Mouse (Mus musculus) MN1 (cell line): ENCODE measurements around the gene Gramd4.
"Not testable (repeated sequence)": the region's sequence is repeated elsewhere in the genome, so short reads cannot be mapped to it uniquely, and the experiment has no call there.

Experiments used
- DNase-seq: peaks from one replicate; pipeline ENCODE4 v3.0.0-alpha.2; 2016; ENCODE audit warnings: low spot score

The Gramd4 gene

DNA sequence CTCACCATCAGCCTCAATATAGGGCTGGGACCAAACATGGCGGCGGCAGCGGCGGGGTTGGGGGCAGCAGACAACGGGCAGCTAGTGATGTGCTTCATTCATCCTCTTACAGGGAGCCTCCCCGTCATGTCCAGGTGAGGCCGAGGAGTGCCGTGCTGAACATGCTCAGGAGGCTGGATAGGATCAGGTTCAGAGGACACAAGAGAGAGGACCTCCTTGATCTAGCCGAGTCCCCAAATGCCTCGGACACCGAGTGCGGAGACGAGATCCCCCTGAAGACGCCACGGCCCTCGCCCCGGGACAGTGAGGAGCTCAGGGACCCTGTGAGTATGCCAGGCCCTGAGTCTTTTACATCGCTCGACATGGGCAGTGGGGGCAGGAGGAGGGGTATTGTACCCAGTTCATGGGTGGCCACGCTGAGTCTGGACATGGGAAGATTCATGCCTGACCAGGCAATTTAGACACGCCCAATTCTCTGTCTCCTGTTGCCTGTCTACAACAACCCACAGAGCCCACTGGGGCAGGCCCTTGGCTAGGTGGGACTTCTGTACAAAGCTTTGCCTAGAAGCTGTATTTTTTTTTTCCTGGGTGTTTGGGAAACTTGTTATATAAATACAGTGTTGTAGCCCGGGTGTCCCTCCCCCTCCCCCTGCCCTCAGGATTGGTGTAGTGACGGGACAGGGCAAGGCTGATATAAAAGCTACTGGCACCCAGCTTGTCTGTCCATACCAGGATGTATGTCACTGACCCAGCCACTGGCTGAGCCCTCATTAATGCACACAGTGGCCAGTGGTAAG is 33.9 kb downstream of the Gramd4 start:
- DNase-seq: no peak

DNA sequence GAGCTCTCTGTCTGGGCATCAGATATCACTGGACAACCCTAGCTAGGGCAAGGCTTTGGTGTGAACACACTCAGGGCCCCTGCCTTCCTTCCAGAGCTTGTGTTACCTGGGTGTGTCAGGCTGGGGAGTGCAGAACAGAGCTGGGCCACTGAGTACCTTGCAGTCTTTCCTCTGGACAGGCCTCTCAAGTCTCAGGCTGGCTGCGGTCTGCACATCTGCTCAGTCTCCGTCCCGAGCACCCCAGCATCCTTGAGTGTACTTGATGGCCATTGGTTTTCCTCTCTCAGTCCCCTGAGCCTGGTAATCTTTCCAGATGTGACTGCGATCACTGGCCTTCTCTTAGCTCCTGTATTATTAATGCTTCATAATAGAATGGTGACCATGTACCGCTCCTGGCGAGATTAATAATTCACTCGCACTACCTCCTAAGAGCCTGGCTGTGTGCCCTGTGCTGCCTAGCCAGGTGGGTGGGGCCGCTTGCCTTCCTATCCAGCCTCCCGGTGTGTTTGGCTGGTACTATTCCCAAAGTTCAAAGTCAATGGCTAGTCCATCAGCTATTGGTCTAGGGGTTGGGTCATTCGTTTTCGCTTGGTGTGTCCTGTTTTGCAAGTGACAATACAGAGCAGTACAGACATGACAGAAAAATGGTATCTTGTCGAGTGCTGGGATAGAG is 34.6 kb downstream of the Gramd4 start:
- DNase-seq: no peak

DNA sequence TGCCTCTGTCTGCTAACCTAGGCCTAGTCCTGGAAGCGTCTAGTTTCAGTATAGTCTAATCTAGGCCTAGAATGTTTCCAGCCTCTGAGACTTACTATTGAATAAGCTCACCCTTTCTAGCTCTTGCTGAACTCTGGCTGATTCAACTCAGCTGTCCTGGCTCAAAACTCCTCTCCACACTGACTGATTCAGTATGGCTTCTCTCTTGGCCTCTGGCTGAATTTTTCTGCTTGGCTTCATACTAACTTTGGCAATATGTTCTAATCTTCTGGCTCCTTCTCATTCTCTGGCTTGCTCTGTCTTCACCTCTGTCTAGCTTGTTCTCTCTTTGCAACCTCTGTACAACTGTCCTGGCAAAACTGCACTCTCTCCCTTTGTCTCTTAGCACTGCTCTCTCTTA is 35.7 kb downstream of the Gramd4 start:
- DNase-seq: no peak

DNA sequence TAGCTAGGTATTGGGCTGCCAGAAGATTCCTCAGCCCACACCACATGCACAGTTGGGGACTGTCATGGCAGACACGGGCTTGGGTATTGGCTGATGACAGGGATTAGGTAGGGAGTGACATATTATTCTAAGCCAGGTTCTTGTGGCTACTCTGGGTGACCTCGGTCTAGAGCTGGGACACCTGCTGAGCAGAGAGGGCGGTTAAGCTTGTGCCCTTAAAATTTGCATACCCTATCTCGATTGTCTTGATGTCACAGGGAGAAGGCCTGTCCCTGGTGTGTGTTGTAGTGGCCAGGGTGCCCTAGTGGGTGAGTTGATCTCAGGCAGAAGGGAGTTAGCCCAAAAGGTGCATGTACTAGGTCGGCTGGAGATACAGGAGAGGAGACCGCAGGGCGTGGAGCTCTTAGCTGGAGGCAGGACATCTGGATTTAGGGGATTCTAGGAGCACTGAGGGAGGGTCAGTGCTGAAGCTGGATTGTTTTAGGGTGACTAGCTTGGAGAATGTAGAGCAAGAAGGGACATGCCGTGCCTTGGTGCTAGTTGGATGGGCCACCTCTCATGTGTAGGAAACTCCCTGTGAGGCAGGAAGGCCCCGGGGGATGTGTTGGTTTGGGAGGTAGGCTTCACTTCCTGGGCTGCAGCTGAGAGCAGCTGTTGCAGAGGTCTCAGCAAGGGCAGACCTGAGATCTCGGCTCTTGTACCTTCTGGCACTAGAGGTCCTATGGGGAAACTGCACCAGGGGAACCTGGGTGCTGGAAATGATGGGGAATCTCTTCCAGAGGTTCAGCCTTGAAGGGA is 37.0 kb downstream of the Gramd4 start:
- no peak for DNase-seq

DNA sequence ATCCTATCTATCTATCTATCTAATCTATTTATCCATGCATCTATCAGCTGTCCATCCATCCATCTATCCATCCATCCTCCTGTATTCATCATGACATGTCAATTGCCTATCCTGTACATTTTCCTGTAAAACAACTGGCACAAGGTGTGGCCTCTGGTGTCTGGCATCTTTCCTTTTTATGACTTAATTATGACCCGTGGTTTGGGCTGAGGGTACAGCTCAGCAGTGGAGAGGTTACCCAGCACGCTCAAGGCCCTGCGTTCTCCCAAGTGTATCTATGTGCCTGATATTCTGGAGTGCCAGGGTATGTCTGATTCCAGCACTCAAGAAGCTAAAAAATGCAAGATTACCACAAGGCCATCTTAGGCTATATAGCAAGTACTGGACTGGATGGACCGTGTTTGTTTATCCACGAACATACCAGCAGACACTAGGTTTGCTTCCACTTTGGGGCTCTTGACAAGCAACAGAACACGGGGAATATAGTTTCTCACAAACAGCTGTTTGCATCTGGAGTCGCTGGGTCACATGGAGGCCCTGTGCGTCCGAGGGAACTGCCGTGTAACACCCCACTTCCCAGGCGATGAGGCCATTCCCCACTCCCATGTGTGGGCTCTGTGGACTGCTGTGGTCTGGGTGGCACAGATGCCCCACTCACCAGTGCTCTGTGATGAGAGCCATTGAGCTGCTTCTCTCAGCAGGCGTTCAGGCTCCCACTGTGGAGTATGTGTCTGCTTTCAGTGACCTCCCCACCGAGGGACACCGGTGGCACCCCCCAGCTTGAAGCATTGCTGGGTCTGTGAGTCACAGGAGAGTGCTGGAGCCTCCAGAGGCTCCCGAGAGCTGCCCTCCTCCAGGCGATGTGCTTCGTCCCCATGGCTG is 38.5 kb downstream of the Gramd4 start:
- DNase-seq: no peak

DNA sequence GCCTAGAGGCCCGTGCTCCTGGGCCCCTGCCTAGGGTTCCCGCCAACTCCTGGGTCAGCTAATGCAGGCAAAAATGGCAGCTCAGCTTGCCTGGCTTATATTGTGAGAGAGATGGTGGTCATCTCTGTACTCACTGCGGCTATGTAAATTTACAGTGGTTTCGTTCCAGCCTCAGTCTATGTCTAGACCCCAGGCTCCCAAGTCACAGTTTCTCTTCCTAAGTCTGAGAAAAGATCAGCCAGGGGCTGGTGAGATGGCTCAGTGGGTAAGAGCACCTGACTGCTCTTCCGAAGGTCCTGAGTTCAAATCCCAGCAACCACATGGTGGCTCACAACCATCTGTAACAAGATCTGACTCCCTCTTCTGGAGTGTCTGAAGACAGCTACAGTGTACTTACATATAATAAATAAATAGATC is 39.1 kb downstream of the Gramd4 start:
- not testable (repeated sequence) for DNase-seq

DNA sequence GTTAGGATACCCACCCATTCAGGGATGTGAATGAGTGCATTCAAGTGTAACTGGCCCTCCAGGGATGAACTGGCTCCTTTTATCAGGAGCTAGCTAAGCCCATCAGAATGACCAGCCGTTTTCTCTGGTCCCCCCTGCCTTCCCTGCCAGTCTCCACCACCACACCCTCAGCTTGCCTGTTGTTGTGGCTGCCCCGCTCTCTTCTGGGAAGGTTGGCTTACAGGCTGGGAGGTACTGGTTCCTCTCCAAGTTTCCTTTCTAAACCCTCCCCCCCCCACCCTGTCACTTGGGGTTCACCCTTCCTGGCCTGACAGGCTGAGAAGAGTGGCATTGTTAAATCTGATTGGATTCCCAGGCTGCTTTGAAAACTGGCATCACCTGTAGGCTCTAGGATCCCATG is 40.4 kb downstream of the Gramd4 start:
- no peak for DNase-seq

DNA sequence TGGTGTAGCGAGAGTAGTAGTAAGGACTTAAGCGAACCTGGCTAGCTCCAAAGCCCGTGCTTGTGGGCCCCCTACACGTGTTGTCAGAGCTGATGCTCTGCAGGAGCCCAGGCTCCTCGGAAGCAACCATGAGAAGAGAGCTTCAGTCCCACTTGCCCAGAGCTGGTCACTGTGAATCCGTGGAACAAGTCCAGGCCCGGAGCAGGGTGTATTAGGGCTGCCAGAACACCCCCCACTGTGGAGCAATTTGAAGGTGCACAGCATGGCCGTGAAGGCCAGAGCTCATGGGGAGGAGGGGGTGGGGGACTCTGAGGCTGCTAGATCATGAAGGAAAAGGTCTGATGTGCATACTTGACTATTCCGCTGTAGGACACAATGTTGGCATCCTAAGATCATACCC is 44.1 kb downstream of the Gramd4 start:
- no peak for DNase-seq

DNA sequence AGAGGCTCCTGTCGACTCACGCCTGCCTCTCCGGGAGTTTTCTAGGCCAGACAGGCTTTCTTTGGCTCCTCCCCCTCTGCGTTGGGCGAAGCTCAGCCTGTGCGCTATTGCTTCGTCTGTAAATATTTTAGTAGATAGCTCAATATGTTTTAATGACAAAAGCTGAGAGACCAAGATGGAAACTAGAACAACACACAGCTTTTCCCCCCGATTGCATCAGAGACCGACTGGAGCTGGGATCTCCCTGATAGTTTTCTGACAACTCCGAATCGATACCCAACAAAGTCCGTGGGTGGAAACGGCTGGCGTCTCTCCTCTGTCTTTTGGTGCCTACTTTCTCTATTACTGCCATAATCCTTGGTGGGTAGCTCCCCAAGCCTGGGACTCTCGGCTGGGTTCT is 44.8 kb downstream of the Gramd4 start:
- DNase-seq: no peak

DNA sequence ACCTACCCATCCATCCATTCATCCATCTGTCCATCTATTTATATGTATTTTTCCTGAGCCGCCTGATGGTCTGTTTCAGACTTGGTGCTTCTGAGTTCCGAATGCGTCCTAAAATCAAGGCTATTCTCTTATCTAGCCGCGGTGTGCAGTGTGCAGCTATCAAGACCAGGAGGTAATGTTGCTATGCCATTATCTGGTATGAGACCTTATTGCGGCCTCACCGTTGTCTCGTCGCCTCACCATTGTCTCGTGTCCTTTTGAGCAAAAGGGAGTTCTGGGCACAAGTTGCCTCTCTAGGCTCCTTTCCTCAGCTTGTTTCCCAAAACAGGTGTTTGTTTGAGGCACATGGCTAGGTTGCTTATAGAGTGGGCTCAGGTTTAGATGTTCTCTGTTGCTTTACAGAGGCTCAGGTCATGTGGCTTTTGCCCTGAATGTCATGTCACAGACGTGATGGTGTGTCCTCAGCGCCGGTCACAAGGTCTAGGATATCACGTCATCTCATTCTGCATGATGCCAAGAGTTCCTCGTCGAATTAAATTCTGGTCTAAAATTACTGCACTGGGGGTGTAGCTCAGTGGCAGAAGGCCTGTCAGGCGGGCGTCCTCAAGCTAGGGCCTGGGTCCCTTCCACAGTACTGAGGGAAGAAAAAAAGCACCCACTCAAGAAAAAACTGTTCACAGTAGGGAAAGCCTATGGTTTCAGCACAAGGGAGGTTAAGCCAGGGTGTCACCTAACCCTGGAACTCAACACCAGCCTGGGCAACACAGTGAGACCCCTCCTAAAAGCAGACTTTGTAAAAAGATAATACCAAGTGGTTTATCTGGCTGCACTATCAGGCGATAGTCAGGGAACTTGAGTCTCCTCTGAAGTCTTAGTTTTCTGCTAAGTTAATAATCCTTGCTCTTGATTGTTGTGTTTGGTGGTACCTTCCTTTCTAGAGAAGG is 47.2 kb downstream of the Gramd4 start:
- DNase-seq: no peak

DNA sequence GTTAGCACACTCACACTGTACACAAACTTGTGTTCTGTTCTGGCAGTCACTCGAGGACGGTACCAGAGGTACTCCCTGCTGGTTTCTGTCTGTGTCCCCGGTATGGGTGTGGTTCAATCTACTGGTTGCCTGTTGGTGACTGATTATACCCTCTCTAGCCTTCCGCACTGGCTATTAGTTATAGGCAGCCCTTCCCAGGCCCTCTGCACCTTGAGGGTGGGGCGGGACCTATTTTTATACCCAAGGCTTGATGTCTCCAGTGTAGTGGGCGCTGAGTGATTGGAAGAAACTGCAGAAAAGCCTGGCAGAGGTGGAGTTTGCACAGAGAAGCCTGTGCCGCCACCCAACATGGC is 47.8 kb downstream of the Gramd4 start:
- no peak for DNase-seq

DNA sequence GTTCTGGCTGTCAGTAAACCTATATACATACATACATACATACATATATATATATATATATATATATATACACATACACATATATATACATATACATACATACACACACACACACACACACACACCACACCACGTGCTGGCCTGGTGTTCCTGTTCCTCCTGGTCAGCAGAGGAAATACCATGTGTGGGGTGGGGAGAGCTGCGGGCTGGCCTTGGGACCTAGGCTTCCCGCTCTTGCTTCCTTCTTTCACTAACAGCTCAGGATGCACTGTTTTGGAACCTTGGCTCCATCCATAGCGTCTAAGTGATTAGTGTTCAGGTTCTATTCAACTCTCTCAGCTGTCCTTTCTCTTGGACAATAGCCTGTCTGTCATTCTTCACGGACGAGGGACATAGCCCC is 48.3 kb downstream of the Gramd4 start:
- no peak for DNase-seq

DNA sequence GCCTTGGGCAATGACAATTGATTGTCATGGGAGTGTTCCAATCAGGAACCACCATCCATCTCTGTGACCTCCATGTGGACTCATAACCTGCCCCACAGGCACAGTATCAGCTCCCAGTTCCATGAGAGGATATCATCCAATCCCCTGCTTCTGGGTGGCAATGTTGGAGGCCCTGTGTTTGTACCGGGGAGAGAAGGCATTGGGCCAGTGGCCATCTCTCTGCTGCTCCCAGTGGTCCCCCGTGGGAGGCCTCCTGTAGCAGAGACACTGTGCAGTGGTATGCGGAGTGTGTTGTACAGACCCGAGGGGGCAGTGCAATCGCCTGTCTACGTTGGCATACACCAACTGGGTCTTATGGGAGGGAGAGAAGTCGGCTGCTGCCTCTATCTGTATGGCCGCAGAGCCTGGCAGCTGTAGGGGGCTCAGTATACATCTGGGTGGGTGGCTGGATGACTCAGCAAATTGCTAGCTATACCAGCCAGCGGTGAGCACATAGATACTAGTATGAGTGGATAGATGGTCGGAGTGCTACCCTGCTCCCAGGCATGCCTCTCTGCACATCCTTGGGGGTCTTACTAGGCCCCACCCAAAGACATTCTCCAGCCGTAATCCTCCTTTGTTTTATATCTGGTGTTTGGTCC is 50.5 kb downstream of the Gramd4 start:
- no peak for DNase-seq

DNA sequence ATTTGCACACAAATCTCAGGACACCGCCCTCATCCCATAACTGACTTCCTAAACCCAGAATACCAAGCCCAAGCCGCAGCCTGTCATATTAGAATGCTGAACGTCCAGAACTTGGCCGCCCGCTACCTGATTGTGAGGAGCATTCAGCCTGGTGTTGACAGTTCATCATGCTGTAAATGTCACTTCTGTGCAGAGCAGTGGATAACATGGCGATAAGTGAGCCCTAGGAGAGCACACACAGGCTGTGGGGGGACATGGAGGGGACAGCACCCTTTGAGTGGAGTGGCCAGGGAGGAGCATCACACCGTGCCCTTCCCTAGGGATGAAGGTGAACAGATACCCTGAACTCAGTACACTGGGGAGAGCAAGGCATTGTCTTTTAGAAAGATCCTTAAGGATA is 51.8 kb downstream of the Gramd4 start:
- DNase-seq: no peak

DNA sequence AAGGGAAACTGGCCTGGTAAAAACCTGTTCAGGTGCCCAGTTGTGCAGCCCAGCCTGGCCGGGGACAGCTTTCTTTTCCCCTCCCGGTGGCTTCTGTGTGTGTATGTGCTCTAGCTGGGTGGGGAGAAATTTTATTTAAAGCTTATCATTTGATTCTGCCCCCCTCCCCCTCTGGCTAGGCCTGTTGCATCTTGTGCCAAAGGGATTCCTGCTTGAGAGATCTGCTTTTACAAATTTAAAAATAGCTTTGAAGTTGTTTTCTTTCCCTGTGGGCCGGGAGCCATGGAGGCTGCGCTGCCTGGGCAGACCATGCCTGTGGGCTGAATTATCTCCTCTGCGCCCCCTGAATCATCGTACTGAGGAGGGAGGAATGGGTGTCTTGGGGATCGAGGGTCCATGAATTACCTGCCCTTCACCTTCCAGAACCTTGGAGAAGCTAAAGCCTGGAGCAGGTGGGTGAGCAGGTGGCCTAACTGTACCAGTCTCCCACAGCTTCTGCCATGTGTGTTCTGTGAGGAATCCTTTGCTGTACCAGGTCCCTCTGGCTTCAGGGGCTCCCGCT is 52.2 kb downstream of the Gramd4 start:
- no peak for DNase-seq

DNA sequence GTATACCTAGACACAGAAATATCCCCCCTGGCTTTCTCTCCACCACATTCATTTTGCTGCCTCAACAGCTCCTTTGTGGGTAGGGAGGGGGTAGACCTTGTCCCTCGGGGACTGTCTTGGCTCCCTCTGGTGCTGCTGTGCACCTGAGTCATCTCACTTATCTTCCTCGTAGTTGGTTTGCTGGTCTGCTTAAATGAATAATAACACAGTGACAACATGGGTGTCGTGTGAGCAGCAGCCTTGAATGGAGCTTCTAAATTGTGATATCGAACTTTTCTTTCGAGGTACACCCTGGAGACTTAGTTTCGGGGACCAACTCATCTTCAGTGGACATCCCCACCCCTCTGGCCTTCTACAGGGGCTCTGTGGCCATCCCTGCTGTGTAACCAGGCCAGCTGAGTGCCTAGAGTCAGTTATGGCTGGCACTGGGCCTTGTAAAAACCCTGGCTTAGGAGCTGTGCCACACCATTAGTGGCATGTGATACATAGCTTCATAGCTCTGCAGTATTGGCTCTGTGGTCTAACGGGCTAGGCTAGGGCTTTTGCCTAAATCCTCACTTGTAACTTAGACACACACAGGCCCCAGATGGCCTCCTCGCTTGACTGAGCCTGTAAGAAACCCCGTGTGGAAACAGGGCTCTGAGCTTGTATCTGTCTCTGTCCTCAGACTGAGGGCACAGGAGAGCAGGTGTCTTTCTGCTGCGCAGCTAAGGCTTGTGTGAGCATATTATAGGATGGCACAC is 53.0 kb downstream of the Gramd4 start:
- peak; percentile 52 for DNase-seq

DNA sequence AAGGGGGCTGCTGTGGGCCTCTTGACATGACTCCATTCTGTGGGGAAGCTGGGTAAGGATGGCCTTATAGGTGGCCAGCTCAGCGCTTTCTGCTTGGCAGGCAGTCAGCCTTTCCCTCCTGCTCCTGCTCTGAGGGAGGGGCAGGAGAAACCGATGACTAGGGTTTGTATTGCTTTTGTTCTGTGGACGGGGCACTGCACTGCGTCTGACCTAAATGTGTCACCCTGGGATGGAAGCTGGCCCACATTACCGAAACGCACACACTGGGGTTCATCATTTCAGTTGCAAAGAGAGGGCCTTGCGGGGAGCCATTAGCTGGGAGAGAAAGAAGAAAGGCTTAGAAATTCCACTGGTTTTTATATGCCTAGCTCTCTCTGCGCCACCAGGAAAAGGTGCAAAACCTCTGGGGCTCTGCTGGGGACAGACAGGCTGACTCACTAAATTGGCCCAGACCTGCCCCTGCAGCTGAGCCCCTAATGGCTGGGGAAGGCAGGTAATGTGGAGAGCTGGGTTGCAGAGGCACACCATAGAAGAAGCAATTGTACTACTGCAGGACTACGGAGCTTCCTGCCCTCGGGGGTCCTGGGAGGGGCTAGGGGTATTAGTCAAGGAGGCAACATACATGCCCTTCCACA is 55.3 kb downstream of the Gramd4 start:
- peak; percentile 85 for DNase-seq

DNA sequence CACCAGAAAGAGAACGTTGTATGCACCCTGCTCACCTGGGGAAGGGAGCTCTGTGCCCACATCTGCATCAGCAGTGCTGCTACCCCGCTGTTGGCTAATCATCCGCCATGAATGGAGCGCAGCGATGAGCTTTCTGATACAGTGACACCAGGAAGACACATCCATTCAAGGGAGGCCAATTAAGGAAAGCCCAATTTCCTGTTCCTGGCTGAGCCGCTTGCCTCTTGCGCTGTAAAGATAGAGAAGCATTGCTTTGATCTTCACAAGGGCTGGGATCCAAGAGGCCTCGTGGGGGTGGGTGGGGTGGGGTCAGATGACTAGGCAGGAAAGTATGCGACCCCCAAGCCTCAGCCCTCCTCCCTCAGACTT is 55.8 kb downstream of the Gramd4 start:
- peak; percentile 71 for DNase-seq

DNA sequence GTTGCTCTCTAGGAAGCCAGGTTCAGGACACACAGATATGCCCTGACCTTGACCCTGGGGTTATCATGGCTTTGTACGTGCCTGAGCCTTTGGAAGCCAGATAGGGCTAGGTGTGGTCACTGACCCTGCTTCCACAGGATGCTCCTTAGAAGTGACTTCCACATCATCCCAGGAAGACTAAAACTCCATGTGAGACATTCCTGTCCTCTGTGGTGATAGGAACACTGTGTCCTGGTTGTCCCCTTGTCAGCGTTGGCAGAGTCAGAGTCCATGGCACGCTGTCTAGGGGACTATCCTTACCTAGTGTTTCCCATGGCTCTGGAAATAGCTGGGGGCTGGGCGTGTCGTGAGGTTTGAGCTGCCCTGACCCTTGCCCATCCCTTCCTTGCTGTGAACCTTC is 58.9 kb downstream of the Gramd4 start:
- no peak for DNase-seq
